Mouse (Mus musculus) MEL-GATA-1-ER (cell line): Measurements from ENCODE around the gene Defb29.

Experiments
- DNase-seq: peaks from one replicate; pipeline ENCODE4 v3.0.0-alpha.2; 2012; ENCODE audit warnings: low read depth; ENCODE audit errors: extremely low read depth

The Defb29 gene

GRCm38 (mm10) chr2:152500863-152501229, 39.1 kb downstream of the Defb29 start:
- peak; percentile 26 for DNase-seq

- peak; percentile 25 for DNase-seq
Observed at GRCm38 (mm10) chr2:152500204-152500862, 39.6 kb downstream of the Defb29 start.

- no peak for DNase-seq
Observed at GRCm38 (mm10) chr2:152498020-152498419, 41.9 kb downstream of the Defb29 start.

- no peak for DNase-seq
Observed at GRCm38 (mm10) chr2:152493151-152493550, 46.7 kb downstream of the Defb29 start.

- no peak for DNase-seq
Observed at GRCm38 (mm10) chr2:152490038-152490437, 49.9 kb downstream of the Defb29 start, which contains the start of gene Defb22. Defb22 (minus strand) TSS chr2:152490138.
